Mouse (Mus musculus) neutrophil, adult 59 days (primary cell): ENCODE measurements around the gene Chga. TPM values are rescaled to one million over a fixed set of nuclear protein-coding genes. Genes with fewer than 3 reads are reported as not detected.

Source experiments
- total RNA-seq, 2 experiments: library from RNA; stranded (reverse); gene quantifications; 1 replicate in 1 of 2; 2 replicates in 1 of 2; pipeline ENCODE4 v1.2.4; 2023

Chga gene
- not detected for total RNA-seq

GRCm38 (mm10) chr12:102554721-102555516 lies at the start of gene Chga:
TSS of gene Chga (plus strand) at chr12:102554969.

Other genes starting within 250 kb of the Chga start
- gene Lgmn, start 115.2 kb upstream of the Chga start, total RNA-seq: 10 to 100 TPM; 12.3 to 17.3 TPM
- gene Golga5, start 85.8 kb upstream of the Chga start, total RNA-seq: 10 to 100 TPM; 27.8 to 31.9 TPM
- 10 to 100 TPM; 36.2 to 39.1 TPM for gene Itpk1, start 150.0 kb downstream of the Chga start, total RNA-seq
- 1 to 10 TPM; 4.4 to 6.1 TPM for gene Moap1, start 188.7 kb downstream of the Chga start, total RNA-seq
- gene Tmem251, start 188.8 kb downstream of the Chga start, total RNA-seq: 10 to 100 TPM; 13.9 to 15.3 TPM
- gene Gm28051, start 202.8 kb downstream of the Chga start, total RNA-seq: not detected
- gene Gon7, start 202.8 kb downstream of the Chga start, total RNA-seq: 10 to 100 TPM; 16.7 to 16.9 TPM
- 10 to 100 TPM; 13.9 to 15.4 TPM for gene Ubr7, start 203.0 kb downstream of the Chga start, total RNA-seq
- 1 to 10 TPM; 6.1 to 6.8 TPM for gene Gm20604, start 203.7 kb downstream of the Chga start, total RNA-seq